Mouse (Mus musculus) R1 (cell line): Measurements from ENCODE around the gene Shmt1.

Experiments used
- DNase-seq: peaks from one replicate; pipeline ENCODE4 v3.0.0-alpha.2; 2018; ENCODE audit warnings: low read depth, low spot score

Gene Shmt1

GRCm38 (mm10) chr11:60796342-60796741 is 15.2 kb downstream of the Shmt1 start:
- no peak for DNase-seq

DNA sequence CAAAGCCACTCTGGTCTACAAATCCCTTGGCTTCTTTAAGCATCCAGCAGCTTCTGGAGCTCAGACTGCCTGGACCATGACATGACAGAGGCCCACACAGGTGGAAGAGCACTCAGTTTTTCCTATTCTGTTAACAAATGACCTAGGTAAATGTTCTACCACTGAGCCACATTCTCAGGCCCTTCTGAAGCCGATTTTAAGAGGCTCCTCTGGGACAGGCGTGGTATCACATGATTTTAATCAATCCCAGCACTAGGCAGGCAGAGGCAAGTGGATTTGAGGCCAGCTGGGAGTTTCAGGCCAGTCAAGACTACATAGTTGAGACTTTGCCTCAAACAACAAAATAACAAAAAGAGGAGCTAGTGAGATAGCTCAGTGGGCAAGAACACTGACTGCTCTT is 21.0 kb downstream of the Shmt1 start:
- DNase-seq = no peak

DNA sequence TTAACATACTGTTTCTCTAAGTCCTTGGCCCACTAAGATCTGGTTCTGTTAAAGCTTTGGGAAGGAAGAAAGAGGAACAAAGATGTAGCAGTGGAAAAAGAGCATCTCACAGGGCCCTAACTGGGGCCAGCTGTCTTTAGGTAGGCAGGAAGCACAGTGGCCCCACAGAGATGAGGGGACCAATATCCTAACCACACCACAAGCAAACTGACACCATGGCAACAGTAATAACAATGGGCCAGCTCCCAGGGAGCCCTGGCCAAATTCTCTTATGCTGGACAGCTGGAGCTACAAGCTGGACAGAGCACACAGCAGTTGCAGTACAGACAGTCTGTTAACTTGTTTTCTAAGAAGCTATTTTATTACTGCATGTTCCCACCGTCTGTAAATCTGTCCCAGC is 23.9 kb downstream of the Shmt1 start:
- DNase-seq = no peak

- DNase-seq = no peak
Measured at GRCm38 (mm10) chr11:60784179-60784922, 27.2 kb downstream of the Shmt1 start.

- no peak for DNase-seq
Measured at GRCm38 (mm10) chr11:60779673-60780189, 31.8 kb downstream of the Shmt1 start.

- no peak for DNase-seq
Measured at GRCm38 (mm10) chr11:60777801-60778370, 33.6 kb downstream of the Shmt1 start.

DNA sequence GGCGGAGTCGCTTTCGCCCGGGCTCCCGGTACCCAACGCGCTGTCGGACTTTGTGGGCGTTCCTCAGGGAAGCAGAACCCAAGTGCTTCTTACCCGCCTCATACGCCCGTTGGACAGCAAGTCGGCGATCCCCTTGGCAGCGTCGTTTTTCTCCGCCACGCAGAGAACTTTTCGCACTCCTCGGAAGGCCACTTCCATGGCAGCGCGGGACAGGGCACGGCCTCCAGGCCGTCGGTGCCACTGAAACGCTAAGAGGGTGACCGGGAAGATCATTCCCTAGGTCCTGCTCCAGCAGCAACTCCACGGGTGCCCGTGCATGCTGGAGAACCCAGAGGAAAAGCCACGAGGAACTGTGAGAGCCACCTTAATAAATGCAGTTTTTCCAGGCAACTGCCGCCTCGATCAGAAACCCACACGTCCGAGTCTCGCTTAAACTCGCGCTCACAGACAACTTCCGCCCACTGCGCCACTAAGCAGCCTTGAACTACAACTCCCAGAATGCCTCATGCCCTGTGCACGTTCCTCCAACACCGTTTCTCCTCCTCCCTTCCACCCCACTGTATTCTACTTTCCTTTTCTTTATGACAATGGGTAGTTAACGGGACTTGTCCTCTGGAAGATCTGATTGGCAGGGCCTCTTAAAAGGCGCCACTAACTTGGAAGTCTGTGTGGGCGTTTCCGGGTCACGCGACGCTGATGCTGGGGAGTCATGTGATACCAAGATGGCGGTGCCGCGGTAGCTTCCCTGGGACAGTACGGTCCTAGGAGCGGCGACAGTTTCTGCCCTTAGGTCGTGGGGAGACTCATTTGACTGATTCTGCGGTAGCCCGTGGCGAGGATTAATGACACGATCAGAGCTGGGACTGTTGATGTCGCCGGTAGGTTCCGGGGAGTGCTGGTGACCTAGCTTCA is 34.4 kb downstream of the Shmt1 start, which contains the start of the genes Top3a and Smcr8:
Top3a (minus strand) TSS at position 537 of the 912 bp plus-strand sequence.
Smcr8 (plus strand) TSS at position 696 of the 912 bp plus-strand sequence.
- DNase-seq = peak; percentile 100

DNA sequence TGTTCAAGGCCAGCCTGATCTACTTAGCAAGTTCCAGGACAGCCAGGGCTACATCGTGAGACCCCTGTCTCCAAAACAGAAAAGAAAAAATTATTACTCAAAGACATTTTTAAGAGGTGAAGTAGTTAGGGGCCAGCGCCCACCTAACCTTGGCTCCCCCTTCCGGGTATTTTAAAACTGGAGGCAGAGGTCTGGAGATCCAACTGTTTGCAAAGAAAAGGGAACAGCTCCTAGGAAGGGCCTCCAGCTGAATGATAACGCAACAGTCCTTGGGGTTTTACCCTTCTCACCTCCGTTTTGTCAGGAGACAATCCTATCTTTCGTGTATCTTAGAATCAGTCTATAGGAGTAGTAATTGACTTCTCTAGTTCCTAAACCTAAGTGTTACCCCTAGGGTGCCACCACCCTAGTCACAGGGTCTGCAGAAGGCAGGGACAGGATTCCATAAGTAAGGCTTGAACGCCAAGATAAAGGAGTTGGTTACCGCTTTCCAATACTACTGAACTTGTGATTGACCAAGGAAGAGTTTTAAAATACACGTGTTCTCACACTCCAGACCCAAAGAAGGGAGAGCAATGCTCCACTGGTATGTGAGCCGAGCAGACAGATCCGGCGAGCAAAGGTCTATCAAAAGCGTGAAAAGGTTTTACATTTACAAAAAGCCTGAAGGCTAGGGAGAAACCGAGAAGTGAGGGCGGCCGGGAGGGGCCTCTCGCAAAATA is 35.2 kb downstream of the Shmt1 start:
- no peak for DNase-seq

DNA sequence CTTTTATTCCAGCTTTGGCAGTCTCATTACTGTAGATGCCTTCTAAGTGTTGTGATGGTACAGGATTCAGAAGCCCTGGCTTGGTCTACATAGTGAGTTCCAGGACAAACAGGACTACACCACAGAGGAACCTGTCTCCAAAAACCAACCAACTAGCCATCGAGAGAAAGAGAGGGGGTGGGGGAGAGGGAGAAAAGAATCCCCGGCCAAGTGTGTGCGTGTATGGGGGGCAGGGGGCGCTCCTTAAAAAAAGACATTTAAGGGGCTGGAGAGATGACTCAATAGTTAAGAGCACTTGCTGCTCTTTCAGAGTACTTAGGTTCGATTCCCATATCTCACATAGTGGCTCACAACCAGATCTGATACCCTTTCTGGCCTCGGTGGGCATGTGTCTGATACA is 35.9 kb downstream of the Shmt1 start:
- DNase-seq = no peak

GRCm38 (mm10) chr11:60774841-60775240 is 36.7 kb downstream of the Shmt1 start:
- no peak for DNase-seq

DNA sequence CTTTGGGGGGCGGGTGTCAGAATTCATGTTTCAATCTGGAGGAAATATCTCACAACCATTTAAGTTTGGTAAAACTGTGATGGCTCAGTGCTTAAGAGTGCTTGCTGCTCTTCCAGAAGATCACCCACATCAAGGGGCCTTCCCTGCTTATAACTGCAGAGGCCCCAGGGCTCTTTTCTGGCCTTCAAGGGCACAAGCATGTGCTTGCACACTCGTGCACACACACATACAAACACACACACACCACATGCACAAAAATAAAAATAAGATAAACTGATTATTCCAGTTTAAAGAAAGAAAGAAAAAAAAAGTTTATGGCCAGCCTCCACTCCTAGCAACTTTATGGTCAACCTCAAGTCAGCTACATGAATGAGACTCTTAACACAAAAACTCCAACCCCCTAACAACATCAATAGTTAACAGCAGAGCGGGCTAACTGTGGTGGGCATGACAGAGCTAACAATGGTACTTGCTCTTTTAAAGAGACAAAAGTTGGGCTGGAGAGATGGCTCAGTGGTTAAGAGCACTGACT is 37.3 kb downstream of the Shmt1 start:
- no peak for DNase-seq

DNA sequence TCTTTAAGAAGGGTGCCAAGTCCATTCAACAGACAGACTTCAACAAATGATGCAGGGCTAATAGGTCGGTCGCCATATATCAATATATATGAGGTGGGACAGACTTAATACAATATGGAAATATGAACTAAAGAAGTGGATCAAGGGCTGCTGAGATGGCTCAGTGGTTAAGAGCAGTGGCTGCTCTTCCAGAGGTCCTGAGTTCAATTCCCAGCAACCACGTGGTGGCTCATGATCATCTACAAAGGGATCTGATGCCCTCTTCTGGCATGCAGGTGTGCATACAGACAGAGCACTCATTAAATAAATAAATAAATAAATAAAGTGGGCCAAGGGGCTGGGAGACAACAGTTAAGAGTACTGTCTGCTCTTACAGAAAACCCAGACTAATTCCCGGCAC is 39.4 kb downstream of the Shmt1 start:
- DNase-seq = no peak

GRCm38 (mm10) chr11:60770776-60771175 is 40.7 kb downstream of the Shmt1 start:
- peak; percentile 55 for DNase-seq

DNA sequence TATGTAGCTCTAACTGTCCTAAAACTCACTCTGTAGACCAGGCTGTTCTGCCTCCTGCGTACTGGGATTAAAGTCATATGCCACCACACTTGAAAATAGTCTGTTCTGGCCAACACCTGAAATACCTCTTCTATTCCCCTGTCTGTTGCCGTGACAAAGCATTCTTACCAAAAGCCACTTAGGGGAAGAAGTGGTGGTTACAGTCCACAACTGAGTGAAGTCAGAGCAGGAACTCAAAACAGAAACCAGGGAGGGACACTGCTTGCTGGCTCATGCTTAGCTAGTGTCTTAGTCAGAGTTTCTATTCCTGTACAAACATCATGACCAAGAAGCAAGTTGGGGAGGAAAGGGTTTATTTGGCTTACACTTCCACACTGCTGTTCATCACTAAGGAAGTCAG is 42.2 kb downstream of the Shmt1 start:
- DNase-seq = no peak

DNA sequence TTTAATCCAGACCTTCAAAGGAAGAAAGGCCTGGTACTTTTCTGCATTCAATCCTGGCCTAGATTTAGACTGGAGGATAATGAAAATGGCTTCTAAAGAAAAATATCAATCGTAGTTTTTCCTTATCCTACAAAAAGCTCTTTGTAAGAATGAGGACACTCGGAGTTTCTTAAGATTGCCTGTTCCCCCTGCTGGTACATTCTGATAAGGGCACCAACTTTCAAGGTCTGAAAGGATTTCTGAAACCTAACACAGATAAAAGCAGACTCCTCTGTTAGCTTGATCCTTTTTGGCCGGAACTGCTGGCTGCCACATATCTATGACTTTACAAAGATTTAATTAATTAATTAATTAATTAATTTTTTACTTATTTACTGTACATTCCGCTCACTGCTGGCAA is 44.5 kb downstream of the Shmt1 start:
- DNase-seq = no peak

GRCm38 (mm10) chr11:60761681-60762080 is 49.8 kb downstream of the Shmt1 start:
- DNase-seq = no peak

- no peak for DNase-seq
Measured at GRCm38 (mm10) chr11:60755570-60755969, 55.9 kb downstream of the Shmt1 start.

- DNase-seq = peak; percentile 65
Measured at GRCm38 (mm10) chr11:60740321-60740720, 71.2 kb downstream of the Shmt1 start.
